Mouse (Mus musculus): ENCODE measurements around the gene B230219D22Rik. TPM values are rescaled to one million over a fixed set of nuclear protein-coding genes. Genes with fewer than 3 reads are reported as not detected.

The B230219D22Rik gene
- 60.2 and 61.1 TPM in 2 replicates for polyA plus RNA-seq (2015; fragmentation: Nextera tagmentation; extraction: Ambion mirVana)

GRCm38 (mm10) chr13:55692535-55693242, at the start of gene B230219D22Rik:
Gene B230219D22Rik (plus strand): TSS chr13:55693124.
- H3K27me3 ChIP-seq (ENCODE audit: control insufficient read depth, insufficient read depth, low read depth, low read length), result no peaks in the 10 kb centered on the region
- peak; percentile 99 for ATAC-seq (ENCODE audit: low read depth)
- no peaks in the 10 kb centered on the region for H3K9me3 ChIP-seq (ENCODE audit: control insufficient read depth, low read length)
- peak within 1 kb of the TSS; percentile 75 for H3K4me2 ChIP-seq (ENCODE audit: low read depth, low read length)
- peaks cover 13% of the 10 kb centered on the region for H3K4me1 ChIP-seq (replicated peaks; ENCODE audit: control insufficient read depth, insufficient read depth, low read length)
- WGBS, result under 1% methylated on average over 48 of the region's 51 CpGs
- H3K36me3 ChIP-seq (ENCODE audit: control insufficient read depth, insufficient read depth, low read length), result no peaks in the 10 kb centered on the region
- peak within 1 kb of the TSS; percentile 100 for H3K9ac ChIP-seq (ENCODE audit: low read length)
- H3K27ac ChIP-seq (ENCODE audit: low read length), result peak within 1 kb of the TSS; percentile 98
- peak within 1 kb of the TSS; percentile 99 for H3K4me3 ChIP-seq (ENCODE audit: low read length)

GRCm38 (mm10) chr13:55644525-55644924, 48.4 kb upstream of the B230219D22Rik start:
- 83% methylated on average over 2 of the region's 2 CpGs for WGBS
- no peak overlapping the region for H3K4me3 ChIP-seq (ENCODE audit: low read length)
- no peak overlapping the region for H3K9ac ChIP-seq (ENCODE audit: low read length)
- H3K27ac ChIP-seq (ENCODE audit: low read length), result no peak overlapping the region
- no peak for ATAC-seq (ENCODE audit: low read depth)
- no peaks in the 10 kb centered on the region for H3K9me3 ChIP-seq (ENCODE audit: control insufficient read depth, low read length)
- peaks cover 48% of the 10 kb centered on the region for H3K36me3 ChIP-seq (ENCODE audit: control insufficient read depth, insufficient read depth, low read length)
- no peak overlapping the region for H3K4me2 ChIP-seq (ENCODE audit: low read depth, low read length)
- H3K27me3 ChIP-seq (ENCODE audit: control insufficient read depth, insufficient read depth, low read depth, low read length), result no peaks in the 10 kb centered on the region
- H3K4me1 ChIP-seq (replicated peaks; ENCODE audit: control insufficient read depth, insufficient read depth, low read length), result no peaks in the 10 kb centered on the region

GRCm38 (mm10) chr13:55650098-55650497, 42.8 kb upstream of the B230219D22Rik start:
- Histone ChIP-seq H3K36me3 (ENCODE audit: control insufficient read depth, insufficient read depth, low read length) (peaks cover 78% of the 10 kb centered on the region), H3K4me1 (replicated peaks; ENCODE audit: control insufficient read depth, insufficient read depth, low read length) (no peaks in the 10 kb centered on the region), H3K9ac (ENCODE audit: low read length) (no peak overlapping the region), H3K9me3 (ENCODE audit: control insufficient read depth, low read length) (no peaks in the 10 kb centered on the region), H3K4me2 (ENCODE audit: low read depth, low read length) (no peak overlapping the region), H3K27ac (ENCODE audit: low read length) (no peak overlapping the region), H3K4me3 (ENCODE audit: low read length) (no peak overlapping the region), H3K27me3 (ENCODE audit: control insufficient read depth, insufficient read depth, low read depth, low read length) (no peaks in the 10 kb centered on the region)
- WGBS, result 76% methylated on average over 12 of the region's 12 CpGs
- ATAC-seq (ENCODE audit: low read depth), result no peak

GRCm38 (mm10) chr13:55650980-55651379, 41.9 kb upstream of the B230219D22Rik start:
- H3K9me3 ChIP-seq (ENCODE audit: control insufficient read depth, low read length), result no peaks in the 10 kb centered on the region
- H3K27me3 ChIP-seq (ENCODE audit: control insufficient read depth, insufficient read depth, low read depth, low read length), result no peaks in the 10 kb centered on the region
- H3K36me3 ChIP-seq (ENCODE audit: control insufficient read depth, insufficient read depth, low read length), result peaks cover 75% of the 10 kb centered on the region
- no peak overlapping the region for H3K9ac ChIP-seq (ENCODE audit: low read length)
- no peak overlapping the region for H3K27ac ChIP-seq (ENCODE audit: low read length)
- H3K4me2 ChIP-seq (ENCODE audit: low read depth, low read length), result no peak overlapping the region
- WGBS, result 84% methylated on average over 6 of the region's 6 CpGs
- H3K4me3 ChIP-seq (ENCODE audit: low read length), result no peak overlapping the region
- H3K4me1 ChIP-seq (replicated peaks; ENCODE audit: control insufficient read depth, insufficient read depth, low read length), result no peaks in the 10 kb centered on the region
- ATAC-seq (ENCODE audit: low read depth), result no peak

GRCm38 (mm10) chr13:55668550-55668949, 24.4 kb upstream of the B230219D22Rik start:
- Histone ChIP-seq H3K27me3 (ENCODE audit: control insufficient read depth, insufficient read depth, low read depth, low read length) (no peaks in the 10 kb centered on the region), H3K9ac (ENCODE audit: low read length) (no peak overlapping the region), H3K4me1 (replicated peaks; ENCODE audit: control insufficient read depth, insufficient read depth, low read length) (no peaks in the 10 kb centered on the region), H3K9me3 (ENCODE audit: control insufficient read depth, low read length) (peaks cover 2% of the 10 kb centered on the region; the same call in 1 of the 2 replicates), H3K27ac (ENCODE audit: low read length) (no peak overlapping the region), H3K4me3 (ENCODE audit: low read length) (no peak overlapping the region), H3K4me2 (ENCODE audit: low read depth, low read length) (no peak overlapping the region), H3K36me3 (ENCODE audit: control insufficient read depth, insufficient read depth, low read length) (peaks cover 55% of the 10 kb centered on the region)
- no peak for ATAC-seq (ENCODE audit: low read depth)
- WGBS, result 65% methylated on average over 6 of the region's 6 CpGs

GRCm38 (mm10) chr13:55672711-55673110, 20.2 kb upstream of the B230219D22Rik start:
- no peak overlapping the region for H3K4me2 ChIP-seq (ENCODE audit: low read depth, low read length)

GRCm38 (mm10) chr13:55677364-55677763, 15.6 kb upstream of the B230219D22Rik start:
- no peak overlapping the region for H3K4me3 ChIP-seq (ENCODE audit: low read length)
- WGBS, result 86% methylated on average over 8 of the region's 8 CpGs
- H3K9me3 ChIP-seq (ENCODE audit: control insufficient read depth, low read length), result no peaks in the 10 kb centered on the region
- H3K27ac ChIP-seq (ENCODE audit: low read length), result no peak overlapping the region
- no peak for ATAC-seq (ENCODE audit: low read depth)
- no peaks in the 10 kb centered on the region for H3K27me3 ChIP-seq (ENCODE audit: control insufficient read depth, insufficient read depth, low read depth, low read length)
- peaks cover 33% of the 10 kb centered on the region for H3K36me3 ChIP-seq (ENCODE audit: control insufficient read depth, insufficient read depth, low read length)
- H3K4me1 ChIP-seq (replicated peaks; ENCODE audit: control insufficient read depth, insufficient read depth, low read length), result no peaks in the 10 kb centered on the region; the same call in 1 of the 2 replicates
- no peak overlapping the region for H3K4me2 ChIP-seq (ENCODE audit: low read depth, low read length)
- no peak overlapping the region for H3K9ac ChIP-seq (ENCODE audit: low read length)

More at GRCm38 (mm10) chr13:55672711-55673110, 20.2 kb upstream of the B230219D22Rik start:
- H3K4me1 ChIP-seq (replicated peaks; ENCODE audit: control insufficient read depth, insufficient read depth, low read length), result no peaks in the 10 kb centered on the region
- peaks cover 2% of the 10 kb centered on the region; the same call in 1 of the 2 replicates for H3K9me3 ChIP-seq (ENCODE audit: control insufficient read depth, low read length)
- no peak overlapping the region for H3K4me3 ChIP-seq (ENCODE audit: low read length)
- 88% methylated on average over 6 of the region's 6 CpGs for WGBS
- no peak overlapping the region for H3K9ac ChIP-seq (ENCODE audit: low read length)
- no peaks in the 10 kb centered on the region for H3K27me3 ChIP-seq (ENCODE audit: control insufficient read depth, insufficient read depth, low read depth, low read length)
- H3K36me3 ChIP-seq (ENCODE audit: control insufficient read depth, insufficient read depth, low read length), result peaks cover 54% of the 10 kb centered on the region
- ATAC-seq (ENCODE audit: low read depth), result no peak
- H3K27ac ChIP-seq (ENCODE audit: low read length), result no peak overlapping the region

- H3K27me3 ChIP-seq (ENCODE audit: control insufficient read depth, insufficient read depth, low read depth, low read length), result no peaks in the 10 kb centered on the region
- H3K4me3 ChIP-seq (ENCODE audit: low read length), result no peak overlapping the region
- peaks cover 18% of the 10 kb centered on the region for H3K36me3 ChIP-seq (ENCODE audit: control insufficient read depth, insufficient read depth, low read length)
- 70% methylated on average over 9 of the region's 9 CpGs for WGBS
- H3K27ac ChIP-seq (ENCODE audit: low read length), result peak overlapping the region; percentile 81; the same call in 1 of the 2 replicates
- H3K9ac ChIP-seq (ENCODE audit: low read length), result no peak overlapping the region
- no peaks in the 10 kb centered on the region; the same call in 1 of the 2 replicates for H3K4me1 ChIP-seq (replicated peaks; ENCODE audit: control insufficient read depth, insufficient read depth, low read length)
- ATAC-seq (ENCODE audit: low read depth), result peak; percentile 92
- H3K4me2 ChIP-seq (ENCODE audit: low read depth, low read length), result no peak overlapping the region
- no peaks in the 10 kb centered on the region for H3K9me3 ChIP-seq (ENCODE audit: control insufficient read depth, low read length)
Observed at GRCm38 (mm10) chr13:55682201-55682600, 10.7 kb upstream of the B230219D22Rik start.

- no peak overlapping the region for H3K27ac ChIP-seq (ENCODE audit: low read length)
- H3K4me3 ChIP-seq (ENCODE audit: low read length), result no peak overlapping the region
- H3K9ac ChIP-seq (ENCODE audit: low read length), result no peak overlapping the region
- peaks cover 7% of the 10 kb centered on the region for H3K36me3 ChIP-seq (ENCODE audit: control insufficient read depth, insufficient read depth, low read length)
- no peaks in the 10 kb centered on the region for H3K9me3 ChIP-seq (ENCODE audit: control insufficient read depth, low read length)
- H3K4me1 ChIP-seq (replicated peaks; ENCODE audit: control insufficient read depth, insufficient read depth, low read length), result no peaks in the 10 kb centered on the region; the same call in 1 of the 2 replicates
- H3K27me3 ChIP-seq (ENCODE audit: control insufficient read depth, insufficient read depth, low read depth, low read length), result no peaks in the 10 kb centered on the region
- ATAC-seq (ENCODE audit: low read depth), result no peak
- no peak overlapping the region for H3K4me2 ChIP-seq (ENCODE audit: low read depth, low read length)
- WGBS, result 84% methylated on average over 3 of the region's 3 CpGs
Observed at GRCm38 (mm10) chr13:55683581-55683980, 9.3 kb upstream of the B230219D22Rik start.
